Mouse (Mus musculus) intestine, postnatal 0 days (tissue): ENCODE results near the gene Prkca. TPM values are rescaled to one million over a fixed set of nuclear protein-coding genes. Genes with fewer than 3 reads are reported as not detected.

Experiments used
- ATAC-seq: fragments of 200-750 bp; cut with Nextera tagmentation; 2 replicates; pipeline ENCODE4 v1.8.0; 2017; ENCODE audit warnings: mild to moderate bottlenecking, moderate TSS enrichment, moderate library complexity
- H3K27ac ChIP-seq: fragments of 300-500 bp; sonication (generic); 2 replicates; pipeline ENCODE4 v1.5.1; 2014; ENCODE audit warnings: mild to moderate bottlenecking, low read depth, low read length, moderate library complexity
- H3K27me3 ChIP-seq: fragments of 300-500 bp; sonication (generic); replicated peaks from 2 replicates; pipeline ENCODE4 v1.6.1; 2014; ENCODE audit warnings: low read length, mixed read lengths; ENCODE audit not compliant: control insufficient read depth, insufficient read depth
- H3K36me3 ChIP-seq: fragments of 300-500 bp; sonication (generic); 2 replicates; pipeline ENCODE4 v1.6.1; 2014; ENCODE audit warnings: mild to moderate bottlenecking, moderate library complexity; ENCODE audit not compliant: control insufficient read depth, insufficient read depth
- H3K4me1 ChIP-seq: fragments of 300-500 bp; sonication (generic); replicated peaks from 2 replicates; pipeline ENCODE4 v1.6.1; 2014; ENCODE audit warnings: antibody characterized with exemption, low read length, mixed read lengths; ENCODE audit not compliant: control insufficient read depth, insufficient read depth
- H3K4me2 ChIP-seq: fragments of 300-500 bp; sonication (generic); replicated peaks from 2 replicates; pipeline ENCODE4 v1.6.1; 2014; ENCODE audit warnings: low read depth, mild to moderate bottlenecking, moderate library complexity
- H3K4me3 ChIP-seq: fragments of 300-500 bp; sonication (generic); 2 replicates; pipeline ENCODE4 v1.5.1; 2014; ENCODE audit warnings: low read depth, low read length
- H3K9ac ChIP-seq: fragments of 300-500 bp; sonication (generic); 2 replicates; pipeline ENCODE4 v1.6.1; 2014; ENCODE audit warnings: mild to moderate bottlenecking, low read depth, low read length
- H3K9me3 ChIP-seq: fragments of 300-500 bp; sonication (generic); 2 replicates; pipeline ENCODE4 v1.6.1; 2016; ENCODE audit warnings: mixed run types; ENCODE audit not compliant: control insufficient read depth
- CTCF ChIP-seq: sonication (generic); IDR thresholded peaks from 2 replicates; pipeline ENCODE4 v1.5.1; 2016; ENCODE audit warnings: low read depth, mild to moderate bottlenecking, control low read depth, antibody characterized with exemption, moderate library complexity
- WGBS: fragments of 180-500 bp; shearing (Covaris S2); extraction: QIAGEN DNeasy Blood & Tissue Kit; methylation state at CpG from one replicate; pipeline ENCODE4 v1.1.7; 2014; 5-methylcytosine and 5-hydroxymethylcytosine counted together
- polyA plus RNA-seq: library from polyadenylated mRNA; unstranded; fragments of >200 nt; fragmentation: Nextera tagmentation; extraction: Ambion mirVana; gene quantifications from 2 replicates; pipeline ENCODE4 v1.2.1, GENCODE M21; 2015

Gene Prkca
- polyA plus RNA-seq, 1 experiment from 2014 or later: 14.5 TPM

GRCm38 (mm10) chr11:108334658-108335057 lies 9.1 kb downstream of the Prkca start:
- 60% methylated on average over 3 of the region's 3 CpGs for WGBS
- H3K36me3 ChIP-seq: 0 out of 2 replicates have a peak, but pooled peaks cover 4% of the 10 kb centered on the region
- no peak overlapping the region for H3K27ac ChIP-seq
- H3K27me3 ChIP-seq: no peaks in the 10 kb centered on the region
- H3K4me1 ChIP-seq: peaks cover 3% of the 10 kb centered on the region; the same call in 1 of the 2 replicates
- H3K4me3 ChIP-seq: no peak overlapping the region
- no peak for ATAC-seq
- no peak overlapping the region for H3K9ac ChIP-seq
- no peak overlapping the region for H3K4me2 ChIP-seq
- no peak for TF ChIP-seq CTCF
- no peaks in the 10 kb centered on the region for H3K9me3 ChIP-seq

GRCm38 (mm10) chr11:108333583-108334379 lies 9.9 kb downstream of the Prkca start:
- H3K4me1 ChIP-seq: peaks cover 3% of the 10 kb centered on the region; the same call in 1 of the 2 replicates
- no peak overlapping the region for H3K4me3 ChIP-seq
- H3K9ac ChIP-seq: no peak overlapping the region
- 66% methylated on average over 8 of the region's 8 CpGs for WGBS
- no peak overlapping the region for H3K4me2 ChIP-seq
- no peak overlapping the region for H3K27ac ChIP-seq
- H3K27me3 ChIP-seq: no peaks in the 10 kb centered on the region
- TF ChIP-seq CTCF: no peak
- H3K9me3 ChIP-seq: no peaks in the 10 kb centered on the region
- ATAC-seq: no peak
- H3K36me3 ChIP-seq: 0 out of 2 replicates have a peak, but pooled peaks cover 4% of the 10 kb centered on the region

DNA sequence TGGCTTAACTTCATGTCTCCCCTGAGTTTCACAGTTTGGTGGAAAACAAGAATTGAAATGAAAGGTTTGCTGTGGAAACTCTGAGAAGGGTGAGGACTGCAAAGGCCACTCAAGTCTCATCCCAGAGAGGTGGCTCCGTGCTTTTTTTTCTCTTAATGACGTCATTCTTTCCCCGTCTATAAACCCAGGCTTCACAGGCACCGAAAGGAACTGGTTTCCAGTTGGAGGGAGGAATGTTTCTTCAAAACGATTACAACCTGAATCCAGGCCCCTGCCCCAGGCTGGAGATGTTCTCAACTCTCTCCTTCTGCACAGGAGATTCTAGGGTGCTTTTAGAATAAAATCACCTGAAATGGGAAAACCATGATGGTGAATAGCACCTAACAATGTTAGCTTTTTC lies 10.7 kb downstream of the Prkca start:
- ATAC-seq: no peak
- Histone ChIP-seq H3K4me1 (peaks cover 3% of the 10 kb centered on the region; the same call in 1 of the 2 replicates), H3K4me2 (no peak overlapping the region), H3K4me3 (no peak overlapping the region), H3K27me3 (no peaks in the 10 kb centered on the region), H3K9ac (no peak overlapping the region), H3K27ac (no peak overlapping the region), H3K9me3 (no peaks in the 10 kb centered on the region), H3K36me3 (no peaks in the 10 kb centered on the region)
- 43% methylated on average over 5 of the region's 5 CpGs for WGBS
- no peak for TF ChIP-seq CTCF

GRCm38 (mm10) chr11:108330818-108331217 lies 12.9 kb downstream of the Prkca start:
- no peak overlapping the region for H3K4me3 ChIP-seq
- no peak overlapping the region for H3K9ac ChIP-seq
- 58% methylated on average over 11 of the region's 11 CpGs for WGBS
- ATAC-seq: peak; percentile 70
- TF ChIP-seq CTCF: no peak
- no peaks in the 10 kb centered on the region for H3K9me3 ChIP-seq
- H3K27ac ChIP-seq: no peak overlapping the region
- H3K27me3 ChIP-seq: no peaks in the 10 kb centered on the region
- no peaks in the 10 kb centered on the region for H3K36me3 ChIP-seq
- H3K4me2 ChIP-seq: no peak overlapping the region
- H3K4me1 ChIP-seq: peaks cover 3% of the 10 kb centered on the region; the same call in 1 of the 2 replicates

DNA sequence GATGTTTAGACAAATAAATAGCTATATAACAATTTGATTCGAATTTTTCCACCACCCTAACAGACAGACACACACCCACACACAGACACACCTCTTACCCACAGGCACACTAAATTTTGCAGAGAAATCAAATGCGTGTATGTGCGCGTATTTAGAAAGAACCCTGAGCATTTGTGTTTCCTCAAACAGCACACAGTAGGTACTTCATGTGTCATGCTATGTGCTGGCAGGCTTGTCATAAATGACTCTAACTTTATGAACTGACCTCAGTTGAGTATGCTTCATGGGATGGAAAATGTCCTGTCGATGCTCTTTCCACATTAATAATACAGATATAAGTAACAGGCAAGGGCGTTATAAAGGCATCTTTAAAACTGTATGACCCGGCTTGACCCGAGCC lies 17.8 kb downstream of the Prkca start:
- Histone ChIP-seq H3K4me1 (no peaks in the 10 kb centered on the region), H3K36me3 (no peaks in the 10 kb centered on the region)

GRCm38 (mm10) chr11:108322156-108322555 lies 21.6 kb downstream of the Prkca start:
- Histone ChIP-seq H3K36me3 (no peaks in the 10 kb centered on the region), H3K9ac (no peak overlapping the region), H3K27ac (no peak overlapping the region), H3K9me3 (no peaks in the 10 kb centered on the region), H3K4me1 (no peaks in the 10 kb centered on the region), H3K4me3 (no peak overlapping the region), H3K4me2 (no peak overlapping the region), H3K27me3 (no peaks in the 10 kb centered on the region)
- no peak for ATAC-seq
- no peak for TF ChIP-seq CTCF
- 91% methylated on average over 2 of the region's 2 CpGs for WGBS

More for the DNA sequence above, 17.8 kb downstream of the Prkca start:
- no peak for TF ChIP-seq CTCF
- Histone ChIP-seq H3K4me3 (no peak overlapping the region), H3K9me3 (no peaks in the 10 kb centered on the region), H3K9ac (no peak overlapping the region), H3K4me2 (no peak overlapping the region), H3K27me3 (no peaks in the 10 kb centered on the region), H3K27ac (no peak overlapping the region)
- no peak for ATAC-seq
- WGBS: 87% methylated on average over 8 of the region's 8 CpGs
